Mouse (Mus musculus) G1E (cell line): Measurements from ENCODE around the gene Nek1. TPM values are rescaled to one million over a fixed set of nuclear protein-coding genes. Genes with fewer than 3 reads are reported as not detected.
A peak's percentile ranks its signal among the peaks of the same experiment; 100 is the strongest.

Experiments
- ATAC-seq: 2 replicates; pipeline ENCODE4 v1.8.0; 2016; ENCODE audit warnings: mild to moderate bottlenecking; ENCODE audit not compliant: insufficient number of reproducible peaks, poor library complexity, low FRiP score, severe bottlenecking; ENCODE audit errors: extremely low read depth
- DNase-seq: peaks from one replicate; pipeline ENCODE4 v3.0.0; 2012; ENCODE audit warnings: low spot score
- H3K27me3 ChIP-seq: 2 replicates; pipeline ENCODE4 v1.6.1; 2012; ENCODE audit warnings: mild to moderate bottlenecking, low read length, inconsistent platforms; ENCODE audit not compliant: insufficient read depth
- H3K36me3 ChIP-seq: replicated peaks from 2 replicates; pipeline ENCODE3; 2012; ENCODE audit warnings: mild to moderate bottlenecking, inconsistent platforms
- H3K4me1 ChIP-seq: 2 replicates; pipeline ENCODE4 v1.6.1; 2012; ENCODE audit warnings: low read depth, low read length, inconsistent platforms, mixed read lengths; ENCODE audit not compliant: insufficient read depth
- H3K4me3 ChIP-seq: 2 replicates; pipeline ENCODE4 v1.5.1; 2012; ENCODE audit warnings: low read depth, mild to moderate bottlenecking, inconsistent platforms, low read length, moderate library complexity, mixed read lengths
- H3K9me3 ChIP-seq: replicated peaks from 2 replicates; pipeline ENCODE4 v1.6.1; 2012; ENCODE audit warnings: inconsistent platforms
- CTCF ChIP-seq: IDR thresholded peaks from 2 replicates; pipeline ENCODE4 v1.5.1; 2012; ENCODE audit warnings: low read depth, low read length, inconsistent platforms, mixed read lengths
- GATA1 ChIP-seq: IDR thresholded peaks from 2 replicates; pipeline ENCODE4 v1.6.1; 2012; ENCODE audit warnings: borderline replicate concordance, low read length, inconsistent platforms, mixed read lengths
- GATA2 ChIP-seq: IDR thresholded peaks from 2 replicates; pipeline ENCODE4 v1.6.1; 2012; ENCODE audit warnings: low read depth, low read length, inconsistent platforms, borderline replicate concordance
- POLR2AphosphoS5 ChIP-seq: IDR thresholded peaks from 2 replicates; pipeline ENCODE4 v1.6.1; 2012; ENCODE audit warnings: low read depth, low read length, inconsistent platforms; ENCODE audit not compliant: insufficient replicate concordance
- TAL1 ChIP-seq: conservative IDR thresholded peaks from 2 replicates; pipeline ENCODE4 v1.6.1; 2012; ENCODE audit warnings: low read depth, low read length, inconsistent platforms, mixed read lengths
- polyA plus RNA-seq: library from polyadenylated mRNA; stranded (reverse); fragments of >175 nt; gene quantifications from 2 replicates; pipeline ENCODE4 v1.2.3, GENCODE M21; 2012
- total RNA-seq, 2 experiments: library from RNA; stranded (forward) in 1 of 2; stranded (reverse) in 1 of 2; fragments of 200-1000 nt in 1 of 2; fragments of >200 nt in 1 of 2; fragmentation: Nextera tagmentation in 1 of 2; gene quantifications; 2 replicates each; pipeline ENCODE4 v1.2.3; 2014 to 2017

The Nek1 gene
- total and polyA plus RNA-seq, 3 experiments = 6.7 to 68.9 (median 34.9) TPM

DNA sequence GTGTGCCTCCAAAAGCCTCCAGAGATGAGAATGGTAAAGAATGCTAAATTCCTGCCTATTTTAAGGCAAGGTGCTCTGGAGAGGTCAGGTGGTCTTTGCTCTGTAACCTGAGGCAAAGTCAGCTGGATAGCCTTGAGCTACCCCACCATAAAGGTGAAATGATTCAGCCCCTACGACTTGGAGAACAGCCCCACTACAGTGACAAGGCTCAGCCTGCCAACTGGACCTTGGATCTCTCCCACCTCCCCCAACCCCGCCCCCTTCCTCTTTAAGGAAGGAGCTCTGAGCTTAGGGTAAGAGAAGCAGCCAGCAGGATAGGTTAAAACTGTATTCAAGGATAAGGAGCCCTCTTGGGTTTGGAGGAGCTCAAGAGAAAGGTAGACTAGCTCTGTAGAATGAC, 23.9 kb upstream of the Nek1 start:
- Histone ChIP-seq H3K4me1 (peaks cover 85% of the 10 kb centered on the region), H3K9me3 (no peaks in the 10 kb centered on the region), H3K27me3 (no peaks in the 10 kb centered on the region), H3K36me3 (peaks cover 19% of the 10 kb centered on the region), H3K4me3 (no peak overlapping the region)
- DNase-seq (no peak), ATAC-seq (no peak)
- TF ChIP-seq TAL1 = no peak
- TF ChIP-seq GATA1 = no peak
- TF ChIP-seq CTCF = no peak
- TF ChIP-seq GATA2 = no peak
- TF ChIP-seq POLR2AphosphoS5 = no peak

DNA sequence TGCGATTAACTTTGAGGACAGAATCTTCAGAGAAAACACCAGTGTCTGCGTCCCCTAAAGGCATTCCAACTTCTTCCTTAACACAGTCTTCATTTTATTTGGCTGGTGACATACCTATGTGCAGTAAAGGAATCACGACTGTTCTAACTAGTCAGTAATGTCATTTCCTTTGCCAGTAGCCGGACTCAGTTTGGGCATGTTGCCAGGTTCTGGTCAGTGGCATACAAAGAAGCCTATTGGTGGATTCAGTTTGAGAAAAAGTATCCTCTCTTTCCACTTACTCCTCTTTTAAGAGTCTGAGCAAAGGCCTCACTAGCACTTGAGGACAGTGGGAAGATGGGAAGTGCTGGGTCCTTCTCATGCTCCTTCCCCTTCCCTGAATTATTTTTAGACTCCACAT, 21.2 kb upstream of the Nek1 start:
- peaks cover 28% of the 10 kb centered on the region for H3K36me3 ChIP-seq
- DNase-seq = no peak
- no peaks in the 10 kb centered on the region for H3K27me3 ChIP-seq
- ATAC-seq = no peak
- peaks cover 84% of the 10 kb centered on the region for H3K4me1 ChIP-seq
- TF ChIP-seq CTCF (no peak), TAL1 (no peak), POLR2AphosphoS5 (no peak), GATA1 (no peak), GATA2 (no peak)
- H3K4me3 ChIP-seq = no peak overlapping the region
- no peaks in the 10 kb centered on the region for H3K9me3 ChIP-seq

DNA sequence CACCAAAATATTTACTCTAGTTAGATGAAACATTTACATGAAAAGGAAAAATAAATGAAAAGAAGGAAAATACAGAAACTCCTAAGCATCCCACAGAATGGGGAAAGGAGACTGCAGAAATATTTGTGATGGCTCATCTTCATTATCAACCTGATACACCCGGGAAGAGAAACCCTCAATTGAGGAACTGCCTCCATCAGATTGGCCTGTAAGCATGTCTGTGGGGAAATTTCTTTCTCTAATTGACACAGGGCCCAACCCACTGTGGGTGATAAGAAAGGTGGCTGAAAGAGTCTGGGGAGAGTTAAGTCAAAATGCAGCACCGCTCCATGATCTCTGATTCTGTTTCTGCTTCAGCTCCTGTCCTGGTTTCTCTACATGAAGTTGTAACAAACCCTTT, 19.5 kb upstream of the Nek1 start:
- H3K4me1 ChIP-seq = peaks cover 79% of the 10 kb centered on the region
- H3K4me3 ChIP-seq = no peak overlapping the region; the same call in 1 of the 2 replicates
- DNase-seq = no peak
- TF ChIP-seq GATA1 = no peak
- peak; percentile 88 for TF ChIP-seq TAL1
- peak; percentile 61 for ATAC-seq
- H3K27me3 ChIP-seq = no peaks in the 10 kb centered on the region
- peaks cover 27% of the 10 kb centered on the region for H3K36me3 ChIP-seq
- no peaks in the 10 kb centered on the region for H3K9me3 ChIP-seq

DNA sequence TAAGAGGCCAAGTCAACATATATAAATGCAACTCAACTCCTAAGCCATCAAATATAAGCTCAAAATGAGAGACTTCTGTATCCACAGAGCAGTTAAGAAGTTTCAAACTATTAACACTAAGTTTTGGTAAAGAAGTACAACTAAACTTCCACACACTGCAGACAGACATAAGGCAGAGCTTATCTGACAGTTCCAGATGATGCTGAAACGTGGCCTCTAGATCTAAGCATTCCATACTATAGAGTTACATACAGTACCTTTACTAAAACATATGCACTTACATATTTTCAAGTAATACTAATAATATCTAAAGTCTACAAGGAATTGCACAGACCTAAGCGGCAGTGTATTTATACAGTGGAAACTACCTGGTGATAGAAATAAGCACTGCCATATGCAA, 18.2 kb upstream of the Nek1 start:
- Histone ChIP-seq H3K9me3 (no peaks in the 10 kb centered on the region), H3K36me3 (peaks cover 24% of the 10 kb centered on the region), H3K4me1 (peaks cover 77% of the 10 kb centered on the region), H3K27me3 (no peaks in the 10 kb centered on the region), H3K4me3 (no peak overlapping the region)
- DNase-seq (no peak), ATAC-seq (no peak; the same call in 1 of the 2 replicates)
- TF ChIP-seq TAL1 (peak; percentile 54), CTCF (no peak)

DNA sequence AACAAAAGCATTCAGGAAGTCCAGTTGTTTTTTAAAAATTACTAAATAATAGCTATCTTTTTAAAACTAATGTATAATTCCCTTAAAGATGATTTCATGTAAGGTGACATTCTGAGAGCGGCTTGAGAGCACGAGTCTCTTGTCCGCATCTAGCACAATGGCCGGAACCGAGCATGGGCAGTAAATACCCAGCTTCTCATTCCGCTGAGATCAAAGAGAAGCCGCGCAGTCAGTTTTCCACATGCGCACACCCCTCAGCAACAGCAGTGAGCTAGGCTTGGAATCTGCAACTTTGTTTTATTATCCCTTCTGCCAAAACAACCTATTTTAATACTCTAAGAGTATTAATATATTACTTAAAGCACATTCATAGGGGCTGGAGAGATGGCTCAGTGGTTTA, 16.2 kb upstream of the Nek1 start:
- Histone ChIP-seq H3K27me3 (no peaks in the 10 kb centered on the region), H3K36me3 (peaks cover 17% of the 10 kb centered on the region), H3K9me3 (no peaks in the 10 kb centered on the region), H3K4me3 (no peak overlapping the region; the same call in 1 of the 2 replicates), H3K4me1 (peaks cover 64% of the 10 kb centered on the region)
- no peak for ATAC-seq
- DNase-seq = no peak
- TF ChIP-seq POLR2AphosphoS5 = no peak
- no peak for TF ChIP-seq CTCF
- TF ChIP-seq GATA2 = no peak
- no peak for TF ChIP-seq TAL1
- TF ChIP-seq GATA1 = no peak

DNA sequence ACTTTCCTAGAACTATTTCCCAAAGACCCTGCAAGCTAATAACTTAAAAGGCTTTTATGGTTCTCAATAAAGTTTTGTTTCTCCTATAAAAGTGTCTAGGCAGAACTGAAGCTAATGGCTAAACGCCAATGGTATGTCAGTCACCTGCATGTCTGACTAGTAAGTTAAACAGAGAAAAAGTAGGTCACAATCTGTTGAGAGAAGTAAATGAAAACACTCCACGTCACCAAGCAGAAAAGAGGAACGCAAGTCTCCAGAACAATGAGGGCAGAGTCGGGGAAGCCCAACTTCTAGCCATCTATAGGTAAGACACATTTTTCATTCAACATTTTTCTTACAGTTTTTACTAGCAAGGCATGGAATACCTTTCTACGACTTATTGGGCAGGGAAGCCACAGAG, 14.5 kb upstream of the Nek1 start:
- H3K9me3 ChIP-seq = no peaks in the 10 kb centered on the region
- DNase-seq = no peak
- TF ChIP-seq TAL1 = no peak
- no peak for TF ChIP-seq POLR2AphosphoS5
- TF ChIP-seq GATA2 = no peak
- TF ChIP-seq CTCF = no peak
- TF ChIP-seq GATA1 = no peak
- H3K4me1 ChIP-seq = peaks cover 48% of the 10 kb centered on the region
- no peak for ATAC-seq
- peaks cover 12% of the 10 kb centered on the region for H3K36me3 ChIP-seq
- H3K27me3 ChIP-seq = no peaks in the 10 kb centered on the region
- H3K4me3 ChIP-seq = peak overlapping the region; percentile 41; the same call in 1 of the 2 replicates

DNA sequence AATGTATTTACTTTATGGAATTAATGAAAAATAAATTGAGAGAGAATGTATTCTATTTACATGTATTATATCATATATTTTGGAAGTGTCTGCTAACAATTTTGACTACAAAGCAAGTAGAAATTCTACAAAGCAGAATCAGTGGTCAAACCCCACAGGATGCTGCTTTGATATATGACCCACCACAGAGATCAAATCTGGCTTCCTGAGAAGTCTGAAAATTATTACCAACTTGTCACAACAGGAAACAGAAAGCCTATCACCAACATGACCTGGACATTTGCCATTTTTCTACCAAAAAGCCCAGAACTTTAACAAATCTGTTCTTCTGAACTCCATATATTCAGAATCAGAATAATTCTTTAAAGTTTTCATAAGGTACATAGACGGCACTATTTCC, 11.6 kb upstream of the Nek1 start:
- H3K9me3 ChIP-seq = no peaks in the 10 kb centered on the region
- peaks cover 4% of the 10 kb centered on the region for H3K36me3 ChIP-seq
- no peak for DNase-seq
- TF ChIP-seq CTCF = no peak
- TF ChIP-seq POLR2AphosphoS5 = no peak
- no peak for TF ChIP-seq GATA2
- no peak for TF ChIP-seq TAL1
- TF ChIP-seq GATA1 = no peak
- H3K4me3 ChIP-seq = peak overlapping the region; percentile 98
- peaks cover 42% of the 10 kb centered on the region for H3K4me1 ChIP-seq
- ATAC-seq = no peak
- H3K27me3 ChIP-seq = no peaks in the 10 kb centered on the region
